31 mouse cellular contexts compared by ENCODE assay signal in the genomic region with DNA sequence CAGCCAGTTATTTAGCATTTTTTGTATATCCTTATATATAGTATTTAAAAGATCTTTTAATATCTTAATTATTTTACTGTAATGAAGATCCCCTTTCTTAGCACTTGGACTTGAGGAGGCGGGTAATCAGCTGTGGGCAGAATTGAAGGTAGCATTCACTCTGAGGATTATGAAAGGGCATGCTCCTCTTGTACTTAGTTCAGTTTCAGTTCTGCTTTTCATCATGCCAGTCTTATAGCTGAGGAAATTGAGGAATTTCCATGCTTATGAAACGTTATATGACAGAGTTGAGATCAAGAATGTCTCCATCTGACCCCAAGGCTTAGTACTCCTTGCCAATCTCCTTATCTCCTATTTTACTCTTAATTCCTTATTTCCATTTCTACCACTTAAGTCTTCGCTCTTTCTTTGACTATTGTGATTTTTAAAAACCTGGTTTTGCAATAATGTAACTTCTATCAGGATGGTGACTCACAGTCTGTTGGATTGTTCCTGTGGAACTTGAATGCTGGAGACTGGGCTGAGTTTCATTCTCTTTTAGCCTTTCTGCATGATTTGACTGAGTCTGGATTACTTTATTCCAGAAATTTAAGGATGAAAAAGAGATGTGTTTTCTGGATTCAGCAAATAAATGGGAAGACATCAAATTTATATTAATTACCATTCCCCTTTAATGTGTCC.
A peak's percentile ranks its signal among the peaks of the same experiment; 100 is the strongest.
DNase-seq lines count a peak whose midpoint lies in the region; ATAC-seq and TF ChIP-seq lines count a peak whose summit lies in the region.
"Had no signal": no experiment of that assay in that cellular context is flagged by ENCODE, and none has a peak within 500 bp of the region (broad histone marks: within the 10 kb centered on the region; RNA-seq: fewer than 3 reads in every experiment).

No protein-coding gene starts in this region.

- in situ Hi-C loops in CH12.LX (cut with MboI; ENCODE audit: low pct_ligation_motif_present, low pct_unique_long_range_greater_than_20kb, low sequenced_read_pairs), result no loop called here

- dilution Hi-C loops in CH12.LX (cut with MboI; ENCODE audit: extremely low pct_ligation_motif_present, extremely low pct_unique_long_range_greater_than_20kb, low sequenced_read_pairs), result no loop called here

- DNase-seq in lung, postnatal 0 days (ENCODE audit: low spot score), result peak; percentile 27
- DNase-seq in lung, postnatal 4 days, result no peak
- no peak for DNase-seq in CH12.LX (ENCODE audit: extremely low read depth)
- DNase-seq in left cerebral cortex, postnatal 10 days (ENCODE audit: extremely low spot score in 1 of 2, low spot score in 2 of 2), result no peak
- no peak for DNase-seq in right cerebral cortex, postnatal 4 days
- DNase-seq: adrenal gland, adult 2 months; cerebellum, adult 11-12 months; cerebellum, postnatal 10 days; gastrocnemius, postnatal 10 days; heart, postnatal 36 days; kidney, adult 11 months; kidney, postnatal 14 days; layer of hippocampus, adult 9-11 months; liver, postnatal 0 days; right cerebral cortex, postnatal 14 days; spleen, adult 18-20 months; thymus, postnatal 4 days had no signal

- no peak overlapping the region for H3K9ac ChIP-seq in lung, postnatal 0 days (replicated peaks; ENCODE audit: low read depth)
- H3K9ac ChIP-seq in CH12.LX (ENCODE audit: insufficient read depth, low read depth), result no peak overlapping the region
- no peak overlapping the region for H3K9ac ChIP-seq in midbrain, embryonic 13.5 days (replicated peaks)
- H3K9ac ChIP-seq: forebrain, embryonic 12.5 days; heart, embryonic 15.5 days; hindbrain, embryonic 15.5 days; limb, embryonic 12.5 days; liver, postnatal 0 days; midbrain, embryonic 12.5 days had no signal

- H3K4me3 ChIP-seq in lung, postnatal 0 days (ENCODE audit: low read depth, low read length), result no peak overlapping the region
- no peak overlapping the region for H3K4me3 ChIP-seq in CH12.LX (replicated peaks in 1 of 3; ENCODE audit: low read depth in 2 of 3, low read length in 2 of 3, poor library complexity in 1 of 3)
- no peak overlapping the region for H3K4me3 ChIP-seq in midbrain, embryonic 13.5 days (replicated peaks)
- H3K4me3 ChIP-seq: forebrain, embryonic 12.5 days; heart, embryonic 10.5 days; heart, embryonic 15.5 days; hindbrain, embryonic 15.5 days; limb, embryonic 12.5 days; megakaryocyte, embryonic 14.5 days; midbrain, embryonic 12.5 days had no signal

- H3K4me2 ChIP-seq in lung, postnatal 0 days (replicated peaks; ENCODE audit: low read depth, low read length), result no peak overlapping the region
- H3K4me2 ChIP-seq in CH12.LX (ENCODE audit: insufficient read depth, low read depth, poor library complexity, severe bottlenecking), result no peak overlapping the region
- H3K4me2 ChIP-seq in midbrain, embryonic 13.5 days (replicated peaks), result no peak overlapping the region
- H3K4me2 ChIP-seq: forebrain, embryonic 12.5 days; heart, embryonic 15.5 days; hindbrain, embryonic 15.5 days; limb, embryonic 12.5 days; liver, embryonic 11.5 days; midbrain, embryonic 12.5 days had no signal

- H3K36me3 ChIP-seq in lung, postnatal 0 days (ENCODE audit: insufficient read depth, low read length), result no peaks in the 10 kb centered on the region
- no peaks in the 10 kb centered on the region for H3K36me3 ChIP-seq in CH12.LX (replicated peaks in 1 of 2; ENCODE audit: control insufficient read depth in 1 of 2, insufficient read depth in 1 of 2, low read length in 1 of 2)
- H3K36me3 ChIP-seq in midbrain, embryonic 13.5 days, result no peaks in the 10 kb centered on the region
- H3K36me3 ChIP-seq: forebrain, embryonic 12.5 days; heart, embryonic 10.5 days; heart, embryonic 15.5 days; hindbrain, embryonic 15.5 days; limb, embryonic 12.5 days; midbrain, embryonic 12.5 days had no signal

- H3K27me3 ChIP-seq in lung, postnatal 0 days (replicated peaks; ENCODE audit: insufficient read depth, low read length), result no peaks in the 10 kb centered on the region
- H3K27me3 ChIP-seq in CH12.LX (replicated peaks), result no peaks in the 10 kb centered on the region
- H3K27me3 ChIP-seq in midbrain, embryonic 13.5 days, result no peaks in the 10 kb centered on the region
- H3K27me3 ChIP-seq: forebrain, embryonic 12.5 days; heart, embryonic 15.5 days; hindbrain, embryonic 15.5 days; limb, embryonic 12.5 days; megakaryocyte, embryonic 14.5 days; midbrain, embryonic 12.5 days had no signal

- intact Hi-C loops in left cerebral cortex, postnatal 10 days (cut with DNase I), result no loop called here

- WGBS in lung, postnatal 0 days, result 71% methylated on average over 3 of the region's 3 CpGs
- WGBS in midbrain, embryonic 13.5 days, result 83% methylated on average over 3 of the region's 3 CpGs

- ATAC-seq in lung, postnatal 0 days, result no peak
- peak; percentile 97 for ATAC-seq in common myeloid progenitor, adult 5-6 weeks (replicated peaks; ENCODE audit: low read depth, poor library complexity, severe bottlenecking)
- peak; percentile 96 for ATAC-seq in megakaryocyte progenitor cell, adult 5-6 weeks (replicated peaks; ENCODE audit: poor library complexity)
- no peak for ATAC-seq in midbrain, embryonic 13.5 days
- ATAC-seq: activated CD4-positive, CD25-positive, alpha-beta regulatory T cell, adult 4 months; inflammation-experienced regulatory T-cells, adult 6 months; liver, postnatal 0 days had no signal

- no peak for TF ChIP-seq CTCF in lung, postnatal 0 days (IDR thresholded peaks at IDR 0.05)
- no peak for TF ChIP-seq CTCF in CH12.LX (conservative IDR thresholded peaks at IDR 0.05 in 1 of 2, IDR thresholded peaks at IDR 0.05 in 1 of 2; ENCODE audit: low read depth in 2 of 2, low read length in 2 of 2)

- TF ChIP-seq EP300 in lung, postnatal 0 days (IDR thresholded peaks at IDR 0.05), result no peak
- TF ChIP-seq EP300 in CH12.LX (IDR thresholded peaks at IDR 0.05; ENCODE audit: low read length), result peak; percentile 23; the same call in 1 of the 2 replicates

- no peaks in the 10 kb centered on the region for H3K4me1 ChIP-seq in lung, postnatal 0 days (ENCODE audit: insufficient read depth, low read depth, low read length)
- H3K4me1 ChIP-seq in CH12.LX (ENCODE audit: control insufficient read depth in 1 of 2, insufficient read depth in 2 of 2), result peaks cover 0 to 9% of the 10 kb centered on the region in 2 experiments; a peak in 2 of 4 replicates
- H3K4me1 ChIP-seq in midbrain, embryonic 13.5 days (replicated peaks), result no peaks in the 10 kb centered on the region
- H3K4me1 ChIP-seq: forebrain, embryonic 12.5 days; heart, embryonic 10.5 days; heart, embryonic 15.5 days; hindbrain, embryonic 15.5 days; limb, embryonic 12.5 days; megakaryocyte, embryonic 14.5 days; midbrain, embryonic 12.5 days had no signal

- TF ChIP-seq POLR2A in CH12.LX (IDR thresholded peaks at IDR 0.05; ENCODE audit: low read depth, low read length), result no peak

- no peak overlapping the region for H3K27ac ChIP-seq in lung, postnatal 0 days (ENCODE audit: low read length)
- no peak overlapping the region for H3K27ac ChIP-seq in CH12.LX (ENCODE audit: insufficient read depth, low read depth)
- no peak overlapping the region for H3K27ac ChIP-seq in midbrain, embryonic 13.5 days
- H3K27ac ChIP-seq: forebrain, embryonic 12.5 days; heart, embryonic 10.5 days; heart, embryonic 15.5 days; hindbrain, embryonic 15.5 days; limb, embryonic 12.5 days; midbrain, embryonic 12.5 days; stomach, postnatal 0 days had no signal

- H3K79me2 ChIP-seq in CH12.LX (replicated peaks; ENCODE audit: control insufficient read depth, extremely low read depth, insufficient read depth, poor library complexity, severe bottlenecking), result no peaks in the 10 kb centered on the region

- TF ChIP-seq RAD21 in CH12.LX (IDR thresholded peaks at IDR 0.05; ENCODE audit: low read depth, low read length), result no peak

- no peaks in the 10 kb centered on the region for H3K9me3 ChIP-seq in lung, postnatal 0 days (ENCODE audit: low read length)
- peaks cover 4% of the 10 kb centered on the region for H3K9me3 ChIP-seq in CH12.LX (replicated peaks; ENCODE audit: low read length)
- H3K9me3 ChIP-seq in midbrain, embryonic 13.5 days, result no peaks in the 10 kb centered on the region
- H3K9me3 ChIP-seq: forebrain, embryonic 12.5 days; heart, embryonic 10.5 days; heart, embryonic 15.5 days; hindbrain, embryonic 15.5 days; midbrain, embryonic 12.5 days had no signal

TF ChIP-seq in CH12.LX, 34 proteins besides CTCF, POLR2A, EP300 and RAD21:
- TF ChIP-seq IRF4 (IDR thresholded peaks at IDR 0.05; ENCODE audit: low read depth, low read length) (peak; percentile 65), RCOR1 (conservative IDR thresholded peaks at IDR 0.05; ENCODE audit: low read depth, low read length) (no peak), CHD2 (IDR thresholded peaks at IDR 0.05; ENCODE audit: low read length) (no peak), TBP (conservative IDR thresholded peaks at IDR 0.05; ENCODE audit: low read depth, low read length) (no peak)
TF ChIP-seq in CH12.LX: peak in this region for 1.

Comparison
In these comparisons a context has a peak if more than half of its experiments do, and no peak if none do; other contexts are left out.
1. ATAC-seq: peak in common myeloid progenitor, adult 5-6 weeks (single experiment) and megakaryocyte progenitor cell, adult 5-6 weeks (single experiment); none in lung, postnatal 0 days (single experiment) and midbrain, embryonic 13.5 days (single experiment).